Mouse (Mus musculus) thymus, adult 2 months (tissue): Measurements from ENCODE around the gene Elovl1.

Experiments
- CTCF ChIP-seq: fragments of 200-500 bp; IDR thresholded peaks from 2 replicates; pipeline ENCODE4 v1.5.1; 2012; ENCODE audit warnings: mild to moderate bottlenecking, control low read depth, low read length, moderate library complexity, borderline replicate concordance; ENCODE audit not compliant: control insufficient read depth, poor library complexity, insufficient read depth; ENCODE audit errors: extremely low read depth
- POLR2A ChIP-seq: fragments of 200-500 bp; IDR thresholded peaks from 2 replicates; pipeline ENCODE4 v1.6.1; 2012; ENCODE audit warnings: mild to moderate bottlenecking, low read length, control low read depth, moderate library complexity; ENCODE audit not compliant: control insufficient read depth, poor library complexity, insufficient read depth; ENCODE audit errors: extremely low read depth

DNA sequence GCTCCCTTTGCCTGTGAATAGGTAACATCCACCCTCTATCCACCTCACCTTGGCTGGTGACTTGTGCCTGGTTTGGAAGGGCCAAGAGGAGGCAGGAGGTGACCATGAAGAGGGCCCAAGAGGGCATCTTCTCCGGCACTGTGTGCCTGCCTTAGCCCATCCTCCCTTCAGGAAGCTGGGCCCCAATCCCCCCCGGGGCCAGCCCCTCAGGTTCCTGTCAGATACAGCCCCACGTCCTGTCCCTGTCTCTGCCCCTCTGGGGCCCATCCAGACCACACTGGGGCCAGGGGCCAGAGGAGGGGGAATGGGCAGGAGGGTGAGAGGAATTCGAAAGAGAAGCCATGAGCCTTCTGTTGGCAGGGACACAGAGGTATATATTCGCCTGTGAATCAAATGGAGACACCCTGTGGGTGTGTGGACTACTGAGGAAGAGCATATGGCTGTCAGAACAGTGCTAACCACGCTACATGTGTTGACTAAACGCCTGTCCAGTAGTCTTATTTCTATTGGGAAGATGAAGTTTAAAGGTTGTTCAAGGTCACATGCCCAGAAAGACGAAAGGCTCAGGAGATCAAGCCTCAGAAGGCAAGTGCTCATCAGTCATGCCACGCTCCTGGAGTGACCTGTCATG is 29.6 kb downstream of the Elovl1 start, which contains the start of gene Mpl:
- TF ChIP-seq CTCF = no peak
- TF ChIP-seq POLR2A = no peak
